Mouse (Mus musculus): ENCODE data around the gene Mark1.

The Mark1 gene

GRCm38 (mm10) chr1:184961853-184962252 lies 37.5 kb downstream of the Mark1 start:
- DNase-seq (ENCODE audit: low spot score): no peak

GRCm38 (mm10) chr1:184958818-184959217 lies 40.6 kb downstream of the Mark1 start:
- DNase-seq (ENCODE audit: low spot score): no peak

GRCm38 (mm10) chr1:184958388-184958787 lies 41.0 kb downstream of the Mark1 start:
- DNase-seq (ENCODE audit: low spot score): no peak

- DNase-seq (ENCODE audit: low spot score): no peak
These were observed 47.6 kb downstream of the Mark1 start for GRCm38 (mm10) chr1:184951758-184952157.

GRCm38 (mm10) chr1:184951057-184951456 lies 48.3 kb downstream of the Mark1 start:
- DNase-seq (ENCODE audit: low spot score): no peak

GRCm38 (mm10) chr1:184938106-184938505 lies 61.3 kb downstream of the Mark1 start:
- no peak for DNase-seq (ENCODE audit: low spot score)

GRCm38 (mm10) chr1:184935980-184936379 lies 63.4 kb downstream of the Mark1 start:
- no peak for DNase-seq (ENCODE audit: low spot score)

GRCm38 (mm10) chr1:184935490-184935889 lies 63.9 kb downstream of the Mark1 start:
- no peak for DNase-seq (ENCODE audit: low spot score)

GRCm38 (mm10) chr1:184931097-184931496 lies 68.3 kb downstream of the Mark1 start:
- no peak for DNase-seq (ENCODE audit: low spot score)

- peak; percentile 23 for DNase-seq (ENCODE audit: low spot score)
These were observed 71.0 kb downstream of the Mark1 start for GRCm38 (mm10) chr1:184928382-184928781.

GRCm38 (mm10) chr1:184927911-184928310 lies 71.5 kb downstream of the Mark1 start:
- DNase-seq (ENCODE audit: low spot score): no peak

- no peak for DNase-seq (ENCODE audit: low spot score)
These were observed 76.5 kb downstream of the Mark1 start for GRCm38 (mm10) chr1:184922824-184923223.

- no peak for DNase-seq (ENCODE audit: low spot score)
These were observed 79.3 kb downstream of the Mark1 start for GRCm38 (mm10) chr1:184920057-184920456.

- peak; percentile 35 for DNase-seq (ENCODE audit: low spot score)
These were observed 81.0 kb downstream of the Mark1 start for GRCm38 (mm10) chr1:184918227-184918888.

GRCm38 (mm10) chr1:184912336-184912735 lies 87.0 kb downstream of the Mark1 start:
- no peak for DNase-seq (ENCODE audit: low spot score)

- DNase-seq (ENCODE audit: low spot score): no peak
These were observed 87.5 kb downstream of the Mark1 start for GRCm38 (mm10) chr1:184911861-184912260.

- no peak for DNase-seq (ENCODE audit: low spot score)
These were observed 90.8 kb downstream of the Mark1 start for GRCm38 (mm10) chr1:184908558-184908957.

GRCm38 (mm10) chr1:184905904-184906745 lies 93.2 kb downstream of the Mark1 start:
- DNase-seq (ENCODE audit: low spot score): no peak

- no peak for DNase-seq (ENCODE audit: low spot score)
These were observed 94.0 kb downstream of the Mark1 start for GRCm38 (mm10) chr1:184905371-184905770.

- no peak for DNase-seq (ENCODE audit: low spot score)
These were observed 95.7 kb downstream of the Mark1 start for GRCm38 (mm10) chr1:184903697-184904096.

- no peak for DNase-seq (ENCODE audit: low spot score)
These were observed 96.5 kb downstream of the Mark1 start for GRCm38 (mm10) chr1:184902886-184903285.

GRCm38 (mm10) chr1:184897350-184897749 lies 102.0 kb downstream of the Mark1 start:
- DNase-seq (ENCODE audit: low spot score): no peak

GRCm38 (mm10) chr1:184891998-184892397 lies 107.4 kb downstream of the Mark1 start:
- no peak for DNase-seq (ENCODE audit: low spot score)
